Mouse (Mus musculus) heart, adult 2 months (tissue): ENCODE measurements around the gene Cdk5rap3. TPM values are rescaled to one million over a fixed set of nuclear protein-coding genes. Genes with fewer than 3 reads are reported as not detected.
A peak's percentile ranks its signal among the peaks of the same experiment; 100 is the strongest.

ENCODE experiments used
- DNase-seq, 2 experiments: peaks; one replicate each; pipeline ENCODE4 v3.0.0; 2021
- H3K27ac ChIP-seq: fragments of 200-600 bp; 2 replicates; pipeline ENCODE4 v1.8.1; 2022
- H3K27me3 ChIP-seq: fragments of 200-500 bp; 2 replicates; pipeline ENCODE4 v1.6.1; 2012; ENCODE audit warnings: mild to moderate bottlenecking, low read length, inconsistent platforms, mixed read lengths; ENCODE audit not compliant: control insufficient read depth, insufficient read depth
- H3K36me3 ChIP-seq: fragments of 200-500 bp; 2 replicates; pipeline ENCODE4 v1.6.1; 2012; ENCODE audit warnings: low read length, inconsistent platforms; ENCODE audit not compliant: control insufficient read depth, insufficient read depth
- H3K4me1 ChIP-seq: fragments of 200-500 bp; 2 replicates; pipeline ENCODE4 v1.6.1; 2011; ENCODE audit warnings: low read length; ENCODE audit not compliant: control insufficient read depth, insufficient read depth
- H3K4me3 ChIP-seq: fragments of 200-600 bp; 2 replicates; pipeline ENCODE4 v1.8.1; 2022
- H3K79me2 ChIP-seq: fragments of 200-500 bp; replicated peaks from 2 replicates; pipeline ENCODE4 v1.6.1; 2012; ENCODE audit warnings: mild to moderate bottlenecking, inconsistent platforms, low read length, moderate library complexity, mixed read lengths; ENCODE audit not compliant: control insufficient read depth, insufficient read depth
- H3K9ac ChIP-seq: fragments of 200-500 bp; 2 replicates; pipeline ENCODE4 v1.6.1; 2012; ENCODE audit warnings: low read depth, mild to moderate bottlenecking, control low read depth, inconsistent platforms, low read length, mixed read lengths
- CTCF ChIP-seq: fragments of 200-600 bp; IDR thresholded peaks from 2 replicates; pipeline ENCODE4 v1.8.1; 2022; ENCODE audit warnings: antibody characterized with exemption, mild to moderate bottlenecking, moderate library complexity
- EP300 ChIP-seq: fragments of 200-500 bp; IDR thresholded peaks from 2 replicates; pipeline ENCODE4 v1.6.1; 2011; ENCODE audit warnings: low read depth, low read length, control low read depth; ENCODE audit not compliant: insufficient read depth
- POLR2A ChIP-seq: fragments of 200-500 bp; IDR thresholded peaks from 2 replicates; pipeline ENCODE4 v1.6.1; 2011; ENCODE audit warnings: mild to moderate bottlenecking, low read depth, low read length, control low read depth; ENCODE audit not compliant: insufficient read depth
- WGBS: fragments of 180-500 bp; shearing (Covaris S2); methylation state at CpG from one replicate; pipeline ENCODE4 v1.1.7; 2018; 5-methylcytosine and 5-hydroxymethylcytosine counted together
- intact Hi-C: fragments of 180-260 bp; cut with DNase I; formaldehyde crosslinking; loops from one replicate; pipeline ENCODE4 v1.15.1; 2025
- polyA plus RNA-seq: library from polyadenylated mRNA; depleted of rRNA; stranded (reverse); fragments of >200 nt; gene quantifications from 2 replicates; pipeline ENCODE4 v1.2.3, GENCODE M21; 2012
- total RNA-seq, 2 experiments: library from RNA; stranded (reverse); gene quantifications; 2 replicates each; pipeline ENCODE4 v1.2.3; 2021

The Cdk5rap3 gene
- total and polyA plus RNA-seq, 3 experiments, result 13.8 to 25.2 (median 17.4) TPM

DNA sequence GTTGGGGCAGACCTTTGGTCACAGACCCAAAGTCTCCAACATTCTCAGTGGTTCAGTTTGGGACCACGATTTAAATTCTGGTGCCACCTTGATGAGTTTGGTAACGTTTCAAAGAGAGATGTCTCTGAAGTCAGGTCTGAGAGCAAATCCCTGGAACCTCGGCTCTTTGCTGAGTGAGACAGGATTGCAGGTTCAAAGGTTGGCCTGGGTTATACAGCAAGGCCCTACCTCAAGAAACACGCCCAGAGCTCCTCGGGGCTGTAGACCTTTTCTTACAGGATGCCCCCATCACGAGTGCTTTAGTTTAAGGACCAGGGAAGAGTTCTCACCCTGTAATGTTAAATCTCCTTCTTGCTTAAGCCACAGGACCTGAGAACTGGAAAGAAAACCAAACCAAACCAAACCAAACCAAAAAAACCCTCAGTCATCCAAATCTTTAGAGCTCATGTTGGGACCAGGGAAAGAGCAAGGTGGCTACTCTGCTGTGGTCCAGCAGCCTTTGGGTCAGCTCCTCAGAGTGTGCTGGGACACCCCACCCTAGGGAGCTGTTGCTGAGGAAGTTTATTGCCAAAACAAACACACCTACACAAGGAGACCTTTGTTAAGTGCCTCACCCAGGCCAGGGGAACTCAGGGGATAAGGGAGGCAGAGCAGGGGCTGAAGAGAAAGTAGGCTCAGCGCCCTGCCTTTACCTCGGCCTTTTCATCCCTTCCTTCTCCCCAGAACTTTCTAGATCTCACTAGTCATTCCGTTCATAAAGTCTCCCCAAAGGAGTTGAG is 19.8 kb upstream of the Cdk5rap3 start:
- 83% methylated on average over 9 of the region's 9 CpGs for WGBS
- no peak for TF ChIP-seq EP300
- no peak for TF ChIP-seq CTCF
- TF ChIP-seq POLR2A, result no peak
- Histone ChIP-seq H3K9ac (no peak overlapping the region), H3K79me2 (no peaks in the 10 kb centered on the region), H3K4me1 (peaks cover 2% of the 10 kb centered on the region; the same call in 1 of the 2 replicates), H3K27ac (no peak overlapping the region), H3K27me3 (no peaks in the 10 kb centered on the region), H3K4me3 (no peak overlapping the region), H3K36me3 (no peaks in the 10 kb centered on the region)
- intact Hi-C loops, result no loop called here
- no peak for DNase-seq

GRCm38 (mm10) chr11:96934921-96935356 is 18.6 kb upstream of the Cdk5rap3 start:
- Histone ChIP-seq H3K9ac (no peak overlapping the region), H3K36me3 (no peaks in the 10 kb centered on the region), H3K4me3 (no peak overlapping the region), H3K79me2 (no peaks in the 10 kb centered on the region), H3K4me1 (peaks cover 2% of the 10 kb centered on the region; the same call in 1 of the 2 replicates), H3K27ac (no peak overlapping the region), H3K27me3 (no peaks in the 10 kb centered on the region)
- intact Hi-C loops, result no loop called here
- TF ChIP-seq POLR2A (peak; percentile 55), CTCF (no peak)
- WGBS, result 23% methylated on average over 12 of the region's 12 CpGs
- DNase-seq, result peak in 1 of 2 experiments; percentile 72

DNA sequence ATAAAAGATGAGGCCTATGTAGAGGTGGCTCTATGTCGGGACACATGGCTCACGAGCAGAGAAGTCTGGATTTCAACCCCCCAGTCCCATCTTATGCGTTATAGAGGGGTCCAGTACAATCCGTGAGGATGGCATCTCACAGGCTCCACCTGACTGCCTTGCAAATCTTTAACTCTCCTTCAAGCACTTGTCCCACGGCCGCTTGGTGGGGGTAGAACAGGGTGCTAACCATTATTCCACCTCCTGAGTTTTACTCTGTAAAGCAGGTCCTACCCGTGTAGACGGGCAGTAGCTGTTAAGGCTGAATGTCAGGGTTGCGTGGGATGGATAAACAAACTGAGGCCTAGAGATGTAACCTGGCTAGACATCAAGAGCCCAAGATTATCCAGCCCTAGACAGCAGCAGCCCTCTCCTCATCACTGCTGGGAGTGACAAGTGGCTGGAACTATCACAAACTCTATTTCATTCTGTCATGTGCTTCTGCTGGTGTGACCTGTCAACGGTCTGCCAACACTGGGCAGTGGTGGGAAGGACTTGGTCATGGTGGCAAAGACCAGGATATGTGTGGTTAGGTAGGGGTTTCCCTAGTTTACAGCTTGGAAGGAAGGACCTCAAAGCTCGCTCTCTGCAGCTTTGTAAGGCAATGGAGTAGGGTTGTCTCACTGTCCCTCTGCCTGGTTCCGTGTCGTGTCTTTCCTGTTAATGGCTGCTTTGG is 17.4 kb upstream of the Cdk5rap3 start:
- WGBS, result 83% methylated on average over 13 of the region's 13 CpGs

GRCm38 (mm10) chr11:96931327-96932062 is 15.2 kb upstream of the Cdk5rap3 start:
- H3K27ac ChIP-seq, result no peak overlapping the region

More for the DNA sequence above, 17.4 kb upstream of the Cdk5rap3 start:
- no peak overlapping the region for H3K4me3 ChIP-seq
- H3K79me2 ChIP-seq, result no peaks in the 10 kb centered on the region
- no peak overlapping the region for H3K27ac ChIP-seq
- no peak overlapping the region for H3K9ac ChIP-seq
- no peaks in the 10 kb centered on the region for H3K36me3 ChIP-seq
- intact Hi-C loops, result no loop called here
- TF ChIP-seq POLR2A (no peak), EP300 (no peak), CTCF (no peak)
- H3K27me3 ChIP-seq, result peaks cover 3% of the 10 kb centered on the region; the same call in 1 of the 2 replicates
- H3K4me1 ChIP-seq, result peaks cover 2% of the 10 kb centered on the region; the same call in 1 of the 2 replicates
- no peak for DNase-seq

DNA sequence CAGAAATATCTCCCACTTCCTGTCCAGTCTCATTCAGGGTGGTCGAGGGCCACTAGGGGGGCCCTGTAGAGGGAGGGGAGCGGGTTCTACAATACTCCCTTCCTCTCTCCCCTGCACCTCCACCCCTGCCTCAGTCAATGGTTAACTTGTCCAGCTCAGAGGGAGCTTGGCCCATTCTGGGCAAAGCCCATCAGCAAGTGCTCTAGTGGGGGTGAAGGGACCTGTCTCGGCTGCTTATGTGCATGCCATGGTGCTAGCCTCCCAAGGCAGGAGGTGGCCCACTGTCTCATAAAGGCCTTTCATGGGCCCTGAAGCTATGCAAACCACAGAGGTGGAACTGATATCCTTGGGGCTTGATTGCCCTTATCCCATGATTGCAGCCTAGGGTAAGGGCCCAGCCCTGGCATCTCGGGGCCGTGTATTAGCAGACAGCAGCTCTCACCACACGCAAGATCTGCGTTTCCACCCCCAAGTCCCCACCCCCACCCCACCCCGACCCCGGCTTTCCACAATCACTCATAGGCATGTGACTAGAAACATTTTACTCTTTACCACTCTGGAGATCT is 13.6 kb upstream of the Cdk5rap3 start:
- H3K27me3 ChIP-seq, result peaks cover 3% of the 10 kb centered on the region; the same call in 1 of the 2 replicates
- no peak for DNase-seq
- H3K4me3 ChIP-seq, result no peak overlapping the region
- no peak for TF ChIP-seq POLR2A
- no peak for TF ChIP-seq CTCF
- no peak for TF ChIP-seq EP300
- H3K27ac ChIP-seq, result no peak overlapping the region
- 64% methylated on average over 9 of the region's 9 CpGs for WGBS
- no peaks in the 10 kb centered on the region for H3K36me3 ChIP-seq
- no peak overlapping the region for H3K9ac ChIP-seq
- H3K79me2 ChIP-seq, result no peaks in the 10 kb centered on the region
- intact Hi-C loops, result no loop called here
- H3K4me1 ChIP-seq, result peaks cover 2% of the 10 kb centered on the region; the same call in 1 of the 2 replicates

More at GRCm38 (mm10) chr11:96931327-96932062, 15.2 kb upstream of the Cdk5rap3 start:
- DNase-seq, result peak in 1 of 2 experiments; percentile 44
- H3K4me1 ChIP-seq, result peaks cover 2% of the 10 kb centered on the region; the same call in 1 of the 2 replicates
- H3K79me2 ChIP-seq, result no peaks in the 10 kb centered on the region
- no peak overlapping the region for H3K4me3 ChIP-seq
- H3K36me3 ChIP-seq, result no peaks in the 10 kb centered on the region
- 42% methylated on average over 8 of the region's 8 CpGs for WGBS
- TF ChIP-seq EP300, result no peak
- no peak for TF ChIP-seq POLR2A
- no peak for TF ChIP-seq CTCF
- intact Hi-C loops, result no loop called here
- H3K27me3 ChIP-seq, result peaks cover 3% of the 10 kb centered on the region; the same call in 1 of the 2 replicates
- no peak overlapping the region for H3K9ac ChIP-seq
